Mouse (Mus musculus): ENCODE measurements at regions not wholly inside any gene's neighbourhood (a gene's known extent, or its start where the extent isn't known, plus 50 kb on each side); places are given as distances from the start of the nearest gene placed in this dataset.

GRCm38 (mm10) chr10:46255575-46255974 is 677.9 kb downstream of the Hace1 start:
- TF ChIP-seq CTCF (IDR thresholded peaks at IDR 0.05; ENCODE audit: borderline replicate concordance, insufficient read depth, low read length) = no peak
- TF ChIP-seq POLR2A (IDR thresholded peaks at IDR 0.05; ENCODE audit: low read depth, low read length) = no peak
